Comparison of ENCODE assay signal across 8 mouse cellular contexts in the genomic region with DNA sequence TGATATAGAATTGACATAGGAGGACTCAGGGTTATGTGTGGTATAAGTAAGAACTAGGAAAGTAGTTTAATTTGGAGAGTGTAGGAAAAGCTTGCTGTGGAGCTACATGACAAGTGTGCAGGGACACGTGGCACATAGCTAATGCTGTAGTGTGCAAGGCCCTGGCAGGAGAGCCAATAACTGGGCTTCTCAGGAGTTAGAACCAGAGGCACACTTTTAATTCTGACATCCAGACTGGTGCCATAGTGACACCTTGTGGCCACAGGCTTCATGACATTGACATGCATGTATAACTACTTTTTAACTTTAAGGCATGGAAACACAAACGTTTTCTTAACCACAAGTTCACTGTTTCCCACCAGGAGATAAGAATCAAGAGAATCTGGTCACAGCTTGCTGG.
DNase-seq lines count a peak whose midpoint lies in the region; ATAC-seq lines count a peak whose summit lies in the region.

No protein-coding gene starts in this region.

- no peak overlapping the region for H3K27ac ChIP-seq in kidney, embryonic 15.5 days
- 0 out of 2 replicates have a peak overlapping the region, but pooled peaks have one; percentile 1 for H3K27ac ChIP-seq in limb, embryonic 13.5 days

- ATAC-seq in kidney, embryonic 15.5 days (replicated peaks; ENCODE audit: low FRiP score), result peak; percentile 76; the same call in 1 of the 2 replicates
- ATAC-seq in limb, embryonic 13.5 days (ENCODE audit: low FRiP score, low read depth), result peak; percentile 80

- no peaks in the 10 kb centered on the region for H3K36me3 ChIP-seq in kidney, embryonic 15.5 days
- no peaks in the 10 kb centered on the region for H3K36me3 ChIP-seq in limb, embryonic 13.5 days
- no peaks in the 10 kb centered on the region for H3K36me3 ChIP-seq in splenic B cell, adult 2 months (ENCODE audit: control insufficient read depth, insufficient read depth, low read length, poor library complexity, severe bottlenecking)

- intact Hi-C loops in gastrocnemius, postnatal 36 days (cut with DNase I), result loop anchor here (5.0 kb wide), 1 partner anchor 257 kb away; no protein-coding TSS in a partner anchor

- WGBS in kidney, embryonic 15.5 days, result 1% methylated on average over 2 of the region's 2 CpGs
- WGBS in limb, embryonic 13.5 days, result 0% methylated on average over 2 of the region's 2 CpGs

- H3K27me3 ChIP-seq in kidney, embryonic 15.5 days, result peaks cover 5% of the 10 kb centered on the region; the same call in 1 of the 2 replicates
- 0 out of 2 replicates have a peak, but pooled peaks cover 6% of the 10 kb centered on the region for H3K27me3 ChIP-seq in limb, embryonic 13.5 days
- H3K27me3 ChIP-seq in splenic B cell, adult 2 months (ENCODE audit: control insufficient read depth, insufficient read depth, low read length, poor library complexity, severe bottlenecking), result no peaks in the 10 kb centered on the region

- H3K4me2 ChIP-seq in kidney, embryonic 15.5 days, result no peak overlapping the region
- H3K4me2 ChIP-seq in limb, embryonic 13.5 days (replicated peaks), result peak overlapping the region; percentile 31

- peak; percentile 78 to 79 for DNase-seq in B cell, adult 2 months
- peak; percentile 65 for DNase-seq in adrenal gland, adult 2 months
- DNase-seq in embryo, embryonic 10.5 days (ENCODE audit: low spot score), result peak; percentile 89
- peak; percentile 61 to 72 for DNase-seq in gastrocnemius, postnatal 36 days
- peak; percentile 36 to 54 for DNase-seq in natural killer cell, adult 2 months (ENCODE audit: low spot score in 2 of 2)
- DNase-seq in splenic B cell, adult 2 months (ENCODE audit: low read depth, low spot score), result peak; percentile 84

- H3K9me3 ChIP-seq in kidney, embryonic 15.5 days (replicated peaks), result no peaks in the 10 kb centered on the region
- H3K9me3 ChIP-seq in limb, embryonic 13.5 days, result no peaks in the 10 kb centered on the region

- H3K4me3 ChIP-seq in kidney, embryonic 15.5 days (replicated peaks), result no peak overlapping the region
- H3K4me3 ChIP-seq in limb, embryonic 13.5 days, result no peak overlapping the region

- H3K9ac ChIP-seq in kidney, embryonic 15.5 days, result no peak overlapping the region
- no peak overlapping the region for H3K9ac ChIP-seq in limb, embryonic 13.5 days

- no peaks in the 10 kb centered on the region for H3K4me1 ChIP-seq in kidney, embryonic 15.5 days
- H3K4me1 ChIP-seq in limb, embryonic 13.5 days, result peaks cover 31% of the 10 kb centered on the region
